Mouse (Mus musculus) stomach, postnatal 0 days (tissue): ENCODE data around the gene Pafah1b2. TPM values are rescaled to one million over a fixed set of nuclear protein-coding genes. Genes with fewer than 3 reads are reported as not detected.
A peak's percentile ranks its signal among the peaks of the same experiment; 100 is the strongest.

Experiments
- ATAC-seq: fragments of 200-750 bp; cut with Nextera tagmentation; 2 replicates; pipeline ENCODE4 v1.8.0; 2017; ENCODE audit not compliant: low FRiP score, low TSS enrichment
- DNase-seq: peaks from one replicate; pipeline ENCODE4 v3.0.0-alpha.2; 2016; ENCODE audit warnings: low spot score
- H3K27ac ChIP-seq: fragments of 300-500 bp; sonication (generic); replicated peaks from 2 replicates; pipeline ENCODE4 v1.5.1; 2014; ENCODE audit warnings: mild to moderate bottlenecking, control low read depth
- H3K27me3 ChIP-seq: fragments of 300-500 bp; sonication (generic); 2 replicates; pipeline ENCODE4 v1.6.1; 2014; ENCODE audit warnings: low read length; ENCODE audit not compliant: control insufficient read depth, insufficient read depth
- H3K36me3 ChIP-seq: fragments of 300-500 bp; sonication (generic); 2 replicates; pipeline ENCODE4 v1.6.1; 2014; ENCODE audit warnings: low read length, mixed read lengths; ENCODE audit not compliant: control insufficient read depth, insufficient read depth
- H3K4me1 ChIP-seq: fragments of 300-500 bp; sonication (generic); replicated peaks from 2 replicates; pipeline ENCODE4 v1.6.1; 2014; ENCODE audit warnings: antibody characterized with exemption; ENCODE audit not compliant: control insufficient read depth, insufficient read depth
- H3K4me2 ChIP-seq: fragments of 300-500 bp; sonication (generic); replicated peaks from 2 replicates; pipeline ENCODE4 v1.6.1; 2014; ENCODE audit warnings: low read depth, mild to moderate bottlenecking, control low read depth, moderate library complexity
- H3K4me3 ChIP-seq: fragments of 300-500 bp; sonication (generic); 2 replicates; pipeline ENCODE4 v1.5.1; 2014; ENCODE audit warnings: low read depth, low read length, control low read depth
- H3K9ac ChIP-seq: fragments of 300-500 bp; sonication (generic); 2 replicates; pipeline ENCODE4 v1.6.1; 2014; ENCODE audit warnings: mild to moderate bottlenecking, low read length, control low read depth, mixed read lengths
- H3K9me3 ChIP-seq: fragments of 300-500 bp; sonication (generic); 2 replicates; pipeline ENCODE4 v1.6.1; 2016; ENCODE audit warnings: low read length; ENCODE audit not compliant: control insufficient read depth
- CTCF ChIP-seq: IDR thresholded peaks from 2 replicates; pipeline ENCODE4 v1.5.1; 2016; ENCODE audit warnings: antibody characterized with exemption, low read depth, mild to moderate bottlenecking, moderate library complexity
- EP300 ChIP-seq: optimal IDR thresholded peaks from 2 replicates; pipeline ENCODE3; 2016; ENCODE audit warnings: antibody characterized with exemption
- WGBS: fragments of 180-500 bp; shearing (Covaris S2); extraction: QIAGEN DNeasy Blood & Tissue Kit; methylation state at CpG from one replicate; pipeline ENCODE4 v1.1.7; 2014; 5-methylcytosine and 5-hydroxymethylcytosine counted together
- polyA plus RNA-seq: library from polyadenylated mRNA; unstranded; fragments of >200 nt; fragmentation: Nextera tagmentation; extraction: Ambion mirVana; gene quantifications from 2 replicates; pipeline ENCODE4 v1.2.1, GENCODE M21; 2015

Pafah1b2 gene
- 70.8 and 79.0 TPM in 2 replicates for polyA plus RNA-seq

- WGBS: 4% methylated on average over 40 of the region's 78 CpGs
These were observed at the start of gene Pafah1b2, which contains the start of gene Sik3 for GRCm38 (mm10) chr9:46012091-46013008. Gene Pafah1b2 (minus strand): TSS chr9:46012690. Gene Sik3 (plus strand): TSS chr9:46012820.

GRCm38 (mm10) chr9:46061696-46062425 is 49.4 kb upstream of the Pafah1b2 start:
- Histone ChIP-seq H3K4me3 (no peak overlapping the region), H3K9me3 (no peaks in the 10 kb centered on the region), H3K4me1 (peaks cover 2% of the 10 kb centered on the region; the same call in 1 of the 2 replicates), H3K4me2 (no peak overlapping the region), H3K27ac (0 out of 2 replicates have a peak overlapping the region, but pooled peaks have one; percentile 18), H3K27me3 (no peaks in the 10 kb centered on the region), H3K9ac (no peak overlapping the region), H3K36me3 (no peaks in the 10 kb centered on the region)
- TF ChIP-seq CTCF (no peak), EP300 (no peak)
- ATAC-seq (no peak), DNase-seq (no peak)
- WGBS: 52% methylated on average over 9 of the region's 9 CpGs

More at GRCm38 (mm10) chr9:46012091-46013008, at the start of gene Pafah1b2, which contains the start of gene Sik3:
- ATAC-seq (peak; percentile 88), DNase-seq (peak; percentile 94)
- H3K4me3 ChIP-seq: peak within 1 kb of the TSS; percentile 98
- peaks cover 3% of the 10 kb centered on the region; the same call in 1 of the 2 replicates for H3K4me1 ChIP-seq
- peak within 1 kb of the TSS; percentile 96 for H3K27ac ChIP-seq
- H3K36me3 ChIP-seq: no peaks in the 10 kb centered on the region
- H3K9ac ChIP-seq: peak within 1 kb of the TSS; percentile 98
- no peaks in the 10 kb centered on the region for H3K27me3 ChIP-seq
- peak within 1 kb of the TSS; percentile 79 for H3K4me2 ChIP-seq
- peak; percentile 89 for TF ChIP-seq CTCF
- no peak for TF ChIP-seq EP300
- H3K9me3 ChIP-seq: no peaks in the 10 kb centered on the region

GRCm38 (mm10) chr9:46060249-46060648 is 47.8 kb upstream of the Pafah1b2 start:
- Histone ChIP-seq H3K36me3 (no peaks in the 10 kb centered on the region), H3K27ac (no peak overlapping the region), H3K9ac (no peak overlapping the region), H3K4me1 (no peaks in the 10 kb centered on the region), H3K4me2 (no peak overlapping the region), H3K9me3 (no peaks in the 10 kb centered on the region), H3K4me3 (no peak overlapping the region), H3K27me3 (no peaks in the 10 kb centered on the region)
- ATAC-seq (no peak), DNase-seq (no peak)
- no peak for TF ChIP-seq EP300
- no peak for TF ChIP-seq CTCF
- WGBS: 80% methylated on average over 2 of the region's 2 CpGs

GRCm38 (mm10) chr9:46058065-46058464 is 45.6 kb upstream of the Pafah1b2 start:
- H3K4me3 ChIP-seq: no peak overlapping the region
- no peak overlapping the region for H3K4me2 ChIP-seq
- H3K4me1 ChIP-seq: no peaks in the 10 kb centered on the region
- H3K27ac ChIP-seq: no peak overlapping the region
- no peak overlapping the region for H3K9ac ChIP-seq
- DNase-seq (no peak), ATAC-seq (no peak)
- no peaks in the 10 kb centered on the region for H3K27me3 ChIP-seq
- TF ChIP-seq EP300: no peak
- TF ChIP-seq CTCF: no peak
- 67% methylated on average over 3 of the region's 3 CpGs for WGBS
- H3K36me3 ChIP-seq: no peaks in the 10 kb centered on the region
- no peaks in the 10 kb centered on the region for H3K9me3 ChIP-seq

- no peak for TF ChIP-seq CTCF
- TF ChIP-seq EP300: no peak
- Histone ChIP-seq H3K9ac (no peak overlapping the region), H3K4me1 (0 out of 2 replicates have a peak, but pooled peaks cover 2% of the 10 kb centered on the region), H3K27me3 (no peaks in the 10 kb centered on the region), H3K9me3 (no peaks in the 10 kb centered on the region), H3K4me2 (no peak overlapping the region), H3K27ac (no peak overlapping the region), H3K36me3 (no peaks in the 10 kb centered on the region), H3K4me3 (no peak overlapping the region)
- ATAC-seq: no peak
- no peak for DNase-seq
- 84% methylated on average over 9 of the region's 9 CpGs for WGBS
These were observed 40.6 kb upstream of the Pafah1b2 start for GRCm38 (mm10) chr9:46053014-46053666.
